Comparison of ENCODE assay signal across 8 mouse cellular contexts in the genomic region with DNA sequence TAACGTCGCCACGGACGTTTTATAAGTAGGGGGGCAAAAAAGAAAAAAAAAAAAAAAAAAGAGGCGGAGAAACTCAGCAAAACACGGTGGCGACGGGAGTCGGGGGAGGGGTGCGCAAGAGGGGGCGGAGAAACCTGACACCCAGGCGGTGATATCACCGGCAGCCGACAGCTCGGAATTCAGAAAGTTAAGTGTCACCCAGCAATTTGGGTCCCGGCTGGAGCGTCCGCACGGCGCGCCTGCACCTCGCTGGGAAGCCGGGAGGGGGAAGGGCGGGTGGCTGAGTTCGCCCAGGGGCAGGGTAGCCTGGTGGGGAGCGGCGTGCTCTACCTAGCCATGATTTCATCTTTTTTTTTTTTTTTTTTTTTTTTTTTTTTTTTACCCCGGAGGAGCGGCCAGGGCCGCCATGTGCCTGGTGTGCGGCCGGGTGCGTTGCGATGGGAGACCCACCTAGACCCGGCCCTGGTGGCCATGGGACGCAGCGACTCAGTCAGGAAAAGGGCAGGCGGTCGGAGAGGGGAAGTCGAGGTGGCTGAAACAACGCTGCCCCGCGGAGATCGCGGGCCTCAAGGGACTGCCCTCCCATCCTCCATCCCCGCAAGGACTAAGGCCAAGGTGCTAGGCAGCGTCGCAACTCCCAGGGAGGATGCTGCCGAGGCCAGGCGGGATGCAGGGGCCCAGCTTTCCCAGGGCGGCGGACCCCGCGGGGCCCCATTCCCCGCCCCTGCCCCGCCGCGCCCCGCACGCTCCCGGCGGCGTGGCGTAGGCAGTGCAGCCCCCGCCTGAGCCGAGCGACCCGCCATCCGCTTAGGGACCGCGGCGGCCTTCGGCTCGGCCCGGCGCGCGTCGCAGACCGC. TPM values are rescaled to one million over a fixed set of nuclear protein-coding genes. Genes with fewer than 3 reads are reported as not detected.
DNase-seq lines count a peak whose midpoint lies in the region; ATAC-seq and TF ChIP-seq lines count a peak whose summit lies in the region.

No protein-coding gene starts in this region.

- peak overlapping the region; percentile 100 for H3K4me2 ChIP-seq in heart, embryonic 12.5 days
- peak overlapping the region; percentile 93 for H3K4me2 ChIP-seq in kidney, postnatal 0 days (ENCODE audit: low read length)
- peak overlapping the region; percentile 90 for H3K4me2 ChIP-seq in liver, embryonic 14.5 days (ENCODE audit: low read depth)
- peak overlapping the region; percentile 99 for H3K4me2 ChIP-seq in neural tube, embryonic 11.5 days (ENCODE audit: low read depth)
- peak overlapping the region; percentile 100 for H3K4me2 ChIP-seq in stomach, postnatal 0 days (replicated peaks; ENCODE audit: low read depth)

- peak; percentile 90 for DNase-seq in CD4-positive helper T cell, adult 2 months (ENCODE audit: low read depth, low spot score)
- peak; percentile 93 for DNase-seq in brain, embryonic 14.5 days (ENCODE audit: low read depth)
- peak; percentile 92 for DNase-seq in kidney, postnatal 0 days (ENCODE audit: low spot score)
- DNase-seq in liver, embryonic 14.5 days (ENCODE audit: low read depth in 3 of 3, low spot score in 3 of 3): peak; percentile 56 to 68 (median 64)
- peak; percentile 83 for DNase-seq in neural tube, embryonic 11.5 days (ENCODE audit: low spot score)
- peak; percentile 80 for DNase-seq in stomach, postnatal 0 days (ENCODE audit: low spot score)

- H3K9me3 ChIP-seq in heart, embryonic 12.5 days (replicated peaks): no peaks in the 10 kb centered on the region
- no peaks in the 10 kb centered on the region for H3K9me3 ChIP-seq in kidney, postnatal 0 days (replicated peaks; ENCODE audit: low read length)
- H3K9me3 ChIP-seq in liver, embryonic 14.5 days (ENCODE audit: control insufficient read depth, low read length): no peaks in the 10 kb centered on the region
- H3K9me3 ChIP-seq in neural tube, embryonic 11.5 days (ENCODE audit: control insufficient read depth, low read length): no peaks in the 10 kb centered on the region
- H3K9me3 ChIP-seq in stomach, postnatal 0 days (ENCODE audit: control insufficient read depth, low read length): no peaks in the 10 kb centered on the region

- peak overlapping the region; percentile 96 for H3K4me3 ChIP-seq in heart, embryonic 12.5 days
- peak overlapping the region; percentile 82 for H3K4me3 ChIP-seq in kidney, postnatal 0 days (replicated peaks; ENCODE audit: low read depth, low read length)
- H3K4me3 ChIP-seq in liver, embryonic 14.5 days (ENCODE audit: insufficient read depth in 1 of 2, low read depth in 2 of 2, low read length in 2 of 2): peak overlapping the region; percentile 54 to 78
- peak overlapping the region; percentile 85 for H3K4me3 ChIP-seq in neural tube, embryonic 11.5 days (ENCODE audit: low read depth, low read length)
- H3K4me3 ChIP-seq in stomach, postnatal 0 days (ENCODE audit: low read depth, low read length): peak overlapping the region; percentile 88

- H3K9ac ChIP-seq in heart, embryonic 12.5 days: peak overlapping the region; percentile 99
- H3K9ac ChIP-seq in kidney, postnatal 0 days (ENCODE audit: low read depth, low read length): peak overlapping the region; percentile 93
- peak overlapping the region; percentile 76 for H3K9ac ChIP-seq in liver, embryonic 14.5 days (replicated peaks)
- H3K9ac ChIP-seq in neural tube, embryonic 11.5 days (ENCODE audit: low read length): peak overlapping the region; percentile 96
- peak overlapping the region; percentile 95 for H3K9ac ChIP-seq in stomach, postnatal 0 days (ENCODE audit: low read length)

- H3K27ac ChIP-seq in heart, embryonic 12.5 days (ENCODE audit: poor library complexity, severe bottlenecking): peak overlapping the region; percentile 98
- peak overlapping the region; percentile 95 for H3K27ac ChIP-seq in kidney, postnatal 0 days
- peak overlapping the region; percentile 21; the same call in 1 of the 2 replicates for H3K27ac ChIP-seq in liver, embryonic 14.5 days
- H3K27ac ChIP-seq in neural tube, embryonic 11.5 days (ENCODE audit: low read depth, low read length): peak overlapping the region; percentile 91
- peak overlapping the region; percentile 97 for H3K27ac ChIP-seq in stomach, postnatal 0 days (replicated peaks)

- no peaks in the 10 kb centered on the region for H3K27me3 ChIP-seq in heart, embryonic 12.5 days (replicated peaks)
- H3K27me3 ChIP-seq in kidney, postnatal 0 days (ENCODE audit: insufficient read depth, low read length): no peaks in the 10 kb centered on the region
- H3K27me3 ChIP-seq in liver, embryonic 14.5 days (ENCODE audit: control insufficient read depth, insufficient read depth, low read length): peaks cover 10% of the 10 kb centered on the region; the same call in 1 of the 2 replicates
- H3K27me3 ChIP-seq in neural tube, embryonic 11.5 days (ENCODE audit: control insufficient read depth, insufficient read depth, low read length): no peaks in the 10 kb centered on the region
- no peaks in the 10 kb centered on the region for H3K27me3 ChIP-seq in stomach, postnatal 0 days (ENCODE audit: control insufficient read depth, insufficient read depth, low read length)

- TF ChIP-seq CTCF in brain, embryonic 14.5 days (IDR thresholded peaks at IDR 0.05; ENCODE audit: borderline replicate concordance, extremely low read depth, insufficient read depth, insufficient read length): peak; percentile 6; the same call in 1 of the 2 replicates
- TF ChIP-seq CTCF in kidney, postnatal 0 days (IDR thresholded peaks at IDR 0.05; ENCODE audit: low read depth): peak; percentile 7; the same call in 1 of the 2 replicates
- TF ChIP-seq CTCF in liver, embryonic 14.5 days (IDR thresholded peaks at IDR 0.05; ENCODE audit: low read depth): peak; percentile 43
- TF ChIP-seq CTCF in stomach, postnatal 0 days (IDR thresholded peaks at IDR 0.05; ENCODE audit: low read depth): peak; percentile 36

- ATAC-seq in erythroblast, adult 5-6 weeks (replicated peaks; ENCODE audit: low FRiP score, poor library complexity, severe bottlenecking): peak; percentile 72
- peak; percentile 73 for ATAC-seq in heart, embryonic 12.5 days (ENCODE audit: insufficient number of reproducible peaks, low FRiP score)
- peak; percentile 59 for ATAC-seq in kidney, postnatal 0 days (replicated peaks; ENCODE audit: low FRiP score, low read depth)
- ATAC-seq in liver, embryonic 14.5 days (ENCODE audit: insufficient read depth): peak; percentile 66
- ATAC-seq in neural tube, embryonic 11.5 days (ENCODE audit: insufficient read depth, low FRiP score, low TSS enrichment): peak; percentile 76
- peak; percentile 62 for ATAC-seq in stomach, postnatal 0 days (ENCODE audit: low FRiP score, low TSS enrichment)

- no peak; the same call in 1 of the 2 replicates for TF ChIP-seq POLR2A in brain, embryonic 14.5 days (IDR thresholded peaks at IDR 0.05; ENCODE audit: borderline replicate concordance, extremely low read depth, insufficient read depth, insufficient read length, poor library complexity, severe bottlenecking)

- TF ChIP-seq EP300 in liver, embryonic 14.5 days (IDR thresholded peaks at IDR 0.05; ENCODE audit: low read depth): no peak
- no peak for TF ChIP-seq EP300 in stomach, postnatal 0 days (optimal IDR thresholded peaks at IDR 0.05)

- H3K36me3 ChIP-seq in heart, embryonic 12.5 days: peaks cover 9% of the 10 kb centered on the region
- H3K36me3 ChIP-seq in kidney, postnatal 0 days (ENCODE audit: insufficient read depth, low read length): no peaks in the 10 kb centered on the region
- no peaks in the 10 kb centered on the region for H3K36me3 ChIP-seq in liver, embryonic 14.5 days (replicated peaks; ENCODE audit: control insufficient read depth, insufficient read depth, low read depth)
- H3K36me3 ChIP-seq in neural tube, embryonic 11.5 days (ENCODE audit: control insufficient read depth, insufficient read depth, low read length): no peaks in the 10 kb centered on the region
- H3K36me3 ChIP-seq in stomach, postnatal 0 days (ENCODE audit: control insufficient read depth, insufficient read depth, low read length): no peaks in the 10 kb centered on the region

- H3K4me1 ChIP-seq in heart, embryonic 12.5 days (replicated peaks): peaks cover 27% of the 10 kb centered on the region
- H3K4me1 ChIP-seq in kidney, postnatal 0 days (replicated peaks; ENCODE audit: insufficient read depth, low read length): peaks cover 4% of the 10 kb centered on the region; the same call in 1 of the 2 replicates
- H3K4me1 ChIP-seq in liver, embryonic 14.5 days (replicated peaks; ENCODE audit: control insufficient read depth in 2 of 2, insufficient read depth in 2 of 2, low read length in 1 of 2): no peaks in the 10 kb centered on the region; a peak in 1 of 4 replicates
- no peaks in the 10 kb centered on the region for H3K4me1 ChIP-seq in neural tube, embryonic 11.5 days (ENCODE audit: control insufficient read depth, insufficient read depth, low read length)
- H3K4me1 ChIP-seq in stomach, postnatal 0 days (replicated peaks; ENCODE audit: control insufficient read depth, insufficient read depth): no peaks in the 10 kb centered on the region

- 1% methylated on average over 80 of the region's 80 CpGs for WGBS in heart, embryonic 12.5 days
- under 1% methylated on average over 57 of the region's 80 CpGs for WGBS in kidney, postnatal 0 days
- WGBS in liver, embryonic 14.5 days (ENCODE audit: insufficient replicate concordance): under 1% methylated on average over 80 of the region's 80 CpGs
- WGBS in neural tube, embryonic 11.5 days: under 1% methylated on average over 59 of the region's 80 CpGs
- under 1% methylated on average over 46 of the region's 80 CpGs for WGBS in stomach, postnatal 0 days

RNA-seq across cellular contexts. Expression of a gene that starts 0.9 kb away (rescaled TPM):
- polyA plus RNA-seq in brain, embryonic 14.5 days (2012; rRNA removed): 15.3 and 15.7 TPM in 2 replicates
- 7.5 and 9.8 TPM in 2 replicates for total RNA-seq in erythroblast, adult 5-6 weeks (2015; ENCODE audit: low replicate concordance)
- total RNA-seq in erythroblast, adult 5-6 weeks (2017; ENCODE audit: low replicate concordance): 4.3 and 7.7 TPM in 2 replicates
- polyA plus RNA-seq in heart, embryonic 12.5 days (2016; fragmentation: Nextera tagmentation; extraction: Ambion mirVana): 3.6 and 4.1 TPM in 2 replicates
- 2.0 and 2.4 TPM in 2 replicates for polyA plus RNA-seq in kidney, postnatal 0 days (2015; fragmentation: Nextera tagmentation; extraction: Ambion mirVana)
- 1.5 and 1.8 TPM in 2 replicates for polyA plus RNA-seq in liver, embryonic 14.5 days (2012; rRNA removed)
- polyA plus RNA-seq in liver, embryonic 14.5 days (2014; fragmentation: Nextera tagmentation; extraction: Ambion mirVana): 0.88 and 1.0 TPM in 2 replicates
- polyA plus RNA-seq in neural tube, embryonic 11.5 days (2014; fragmentation: Nextera tagmentation; extraction: Ambion mirVana): 4.2 and 4.8 TPM in 2 replicates
- 1.5 and 1.8 TPM in 2 replicates for polyA plus RNA-seq in stomach, postnatal 0 days (2015; fragmentation: Nextera tagmentation; extraction: Ambion mirVana)

Comparison
In these comparisons a context has a peak if more than half of its experiments do, and no peak if none do; other contexts are left out.
1. Peak in every context shown above with its lines: DNase-seq, ATAC-seq, H3K4me3 ChIP-seq and H3K27ac ChIP-seq.
2. H3K27ac ChIP-seq: peak in every context shown above with its lines; median percentile 98 in heart, embryonic 12.5 days; 97 in stomach, postnatal 0 days; 95 in kidney, postnatal 0 days; 91 in neural tube, embryonic 11.5 days; 21 in liver, embryonic 14.5 days.